Mouse (Mus musculus) hindbrain, embryonic 11.5 days (tissue): Measurements from ENCODE around the gene Pabpc1l. TPM values are rescaled to one million over a fixed set of nuclear protein-coding genes. Genes with fewer than 3 reads are reported as not detected.
"Not testable (repeated sequence)": the region's sequence is repeated elsewhere in the genome, so short reads cannot be mapped to it uniquely, and the experiment has no call there.

Experiments used
- ATAC-seq: fragments of 200-750 bp; cut with Nextera tagmentation; 2 replicates; pipeline ENCODE4 v1.8.0; 2017; ENCODE audit warnings: mild to moderate bottlenecking, moderate TSS enrichment, moderate library complexity; ENCODE audit not compliant: low FRiP score
- DNase-seq: peaks from one replicate; pipeline ENCODE4 v3.0.0-alpha.2; 2015; ENCODE audit warnings: low spot score
- H3K27ac ChIP-seq: fragments of 300-500 bp; sonication (generic); 2 replicates; pipeline ENCODE4 v1.5.1; 2014; ENCODE audit warnings: mild to moderate bottlenecking, low read depth, low read length
- H3K27me3 ChIP-seq: fragments of 300-500 bp; sonication (generic); 2 replicates; pipeline ENCODE4 v1.6.1; 2014; ENCODE audit warnings: mild to moderate bottlenecking, low read length, moderate library complexity, mixed read lengths; ENCODE audit not compliant: control insufficient read depth, insufficient read depth
- H3K36me3 ChIP-seq: fragments of 300-500 bp; sonication (generic); 2 replicates; pipeline ENCODE4 v1.6.1; 2014; ENCODE audit warnings: mild to moderate bottlenecking, low read length, moderate library complexity, mixed read lengths; ENCODE audit not compliant: control insufficient read depth, insufficient read depth
- H3K4me1 ChIP-seq: fragments of 300-500 bp; sonication (generic); replicated peaks from 2 replicates; pipeline ENCODE4 v1.6.1; 2014; ENCODE audit warnings: low read length, mixed read lengths; ENCODE audit not compliant: control insufficient read depth, insufficient read depth
- H3K4me2 ChIP-seq: fragments of 300-500 bp; sonication (generic); replicated peaks from 2 replicates; pipeline ENCODE4 v1.6.1; 2014; ENCODE audit warnings: mild to moderate bottlenecking, low read depth, low read length
- H3K4me3 ChIP-seq: fragments of 300-500 bp; sonication (generic); 2 replicates; pipeline ENCODE4 v1.5.1; 2014; ENCODE audit warnings: low read depth, low read length
- H3K9ac ChIP-seq: fragments of 300-500 bp; sonication (generic); 2 replicates; pipeline ENCODE4 v1.6.1; 2014; ENCODE audit warnings: low read depth, low read length
- H3K9me3 ChIP-seq: fragments of 300-500 bp; sonication (generic); 2 replicates; pipeline ENCODE4 v1.6.1; 2016; ENCODE audit warnings: low read length; ENCODE audit not compliant: control insufficient read depth
- WGBS: fragments of 180-500 bp; shearing (Covaris S2); extraction: QIAGEN DNeasy Blood & Tissue Kit; methylation state at CpG from one replicate; pipeline ENCODE4 v1.1.7; 2014; 5-methylcytosine and 5-hydroxymethylcytosine counted together
- polyA plus RNA-seq: library from polyadenylated mRNA; unstranded; fragments of >200 nt; fragmentation: Nextera tagmentation; extraction: Ambion mirVana; gene quantifications from 2 replicates; pipeline ENCODE4 v1.2.1, GENCODE M21; 2014

Pabpc1l gene
- polyA plus RNA-seq, 1 experiment from 2014 or later = 0.62 TPM

- ATAC-seq (peak; percentile 60; the same call in 1 of the 2 replicates), DNase-seq (peak; percentile 35)
- Histone ChIP-seq H3K4me2 (peak overlapping the region; percentile 22), H3K4me1 (no peaks in the 10 kb centered on the region), H3K27ac (no peak overlapping the region), H3K4me3 (0 out of 2 replicates have a peak overlapping the region, but pooled peaks have one; percentile 0), H3K36me3 (no peaks in the 10 kb centered on the region), H3K27me3 (no peaks in the 10 kb centered on the region), H3K9ac (no peak overlapping the region), H3K9me3 (no peaks in the 10 kb centered on the region)
- 7% methylated on average over 11 of the region's 16 CpGs for WGBS
Measured at GRCm38 (mm10) chr2:164047197-164047690, 22.0 kb downstream of the Pabpc1l start.

GRCm38 (mm10) chr2:164053767-164054166 is 28.5 kb downstream of the Pabpc1l start:
- Histone ChIP-seq H3K9me3 (no peaks in the 10 kb centered on the region), H3K4me2 (no peak overlapping the region), H3K27me3 (no peaks in the 10 kb centered on the region), H3K9ac (no peak overlapping the region), H3K27ac (no peak overlapping the region), H3K4me3 (no peak overlapping the region), H3K4me1 (no peaks in the 10 kb centered on the region), H3K36me3 (peaks cover 1% of the 10 kb centered on the region)
- ATAC-seq (no peak), DNase-seq (no peak)
- 92% methylated on average over 8 of the region's 8 CpGs for WGBS

DNA sequence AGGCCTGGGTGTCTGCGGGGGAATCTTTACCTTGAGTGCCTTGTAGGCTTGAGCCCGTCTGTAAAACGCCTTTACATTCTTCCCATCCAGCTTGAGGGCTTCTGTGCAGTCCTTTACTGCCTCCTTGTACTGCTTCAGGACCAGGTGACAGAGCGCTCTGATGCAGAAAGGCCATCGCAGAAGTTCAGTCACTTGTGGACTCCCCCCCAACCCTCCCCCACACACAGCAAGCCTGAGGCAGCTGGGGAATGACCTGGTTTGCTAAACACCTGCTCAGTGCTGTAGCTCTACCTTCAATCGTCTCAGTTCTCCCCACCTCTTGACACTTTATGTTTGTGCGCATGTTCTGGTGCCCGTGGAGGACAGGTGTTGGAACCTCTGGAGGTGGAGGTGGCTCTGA is 29.4 kb downstream of the Pabpc1l start:
- Histone ChIP-seq H3K27ac (no peak overlapping the region), H3K4me1 (no peaks in the 10 kb centered on the region), H3K9ac (no peak overlapping the region), H3K9me3 (no peaks in the 10 kb centered on the region), H3K27me3 (no peaks in the 10 kb centered on the region), H3K4me3 (no peak overlapping the region), H3K4me2 (no peak overlapping the region), H3K36me3 (peaks cover 6% of the 10 kb centered on the region)
- 94% methylated on average over 8 of the region's 8 CpGs for WGBS
- no peak for DNase-seq
- no peak for ATAC-seq

DNA sequence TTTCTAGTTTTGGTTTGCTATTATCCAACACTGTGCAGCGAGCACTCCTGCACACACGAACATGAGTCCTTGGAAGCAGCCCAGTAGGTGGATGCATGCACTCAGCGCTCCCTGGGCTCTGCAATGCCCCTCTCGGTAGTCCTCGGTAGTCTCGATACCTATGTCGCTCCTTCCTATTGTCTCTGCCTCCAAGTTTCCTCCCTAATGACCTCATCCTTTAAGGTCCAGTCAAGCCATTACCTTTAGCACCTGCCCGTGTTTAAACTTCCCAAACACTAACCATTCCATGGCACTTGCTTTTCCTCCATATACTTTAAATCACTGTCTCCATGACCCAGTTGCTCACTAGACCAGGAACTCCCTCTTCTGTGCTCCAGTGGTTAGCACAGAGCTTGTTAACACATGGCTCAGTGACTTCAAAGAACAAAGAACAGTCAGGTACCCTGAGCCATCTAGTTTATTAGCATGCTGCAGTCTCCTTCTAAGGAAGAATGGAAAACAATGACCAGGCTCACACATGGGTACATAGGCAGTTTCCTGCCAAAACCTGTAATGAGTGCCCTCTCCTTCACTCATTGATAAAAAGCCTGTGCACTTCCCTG is 34.5 kb downstream of the Pabpc1l start:
- H3K9me3 ChIP-seq = no peaks in the 10 kb centered on the region
- H3K27me3 ChIP-seq = no peaks in the 10 kb centered on the region
- ATAC-seq = no peak
- no peaks in the 10 kb centered on the region for H3K4me1 ChIP-seq
- no peak overlapping the region for H3K4me2 ChIP-seq
- no peak for DNase-seq
- peaks cover 11% of the 10 kb centered on the region for H3K36me3 ChIP-seq
- H3K27ac ChIP-seq = no peak overlapping the region
- 95% methylated on average over 8 of the region's 8 CpGs for WGBS
- no peak overlapping the region for H3K9ac ChIP-seq
- H3K4me3 ChIP-seq = no peak overlapping the region

DNA sequence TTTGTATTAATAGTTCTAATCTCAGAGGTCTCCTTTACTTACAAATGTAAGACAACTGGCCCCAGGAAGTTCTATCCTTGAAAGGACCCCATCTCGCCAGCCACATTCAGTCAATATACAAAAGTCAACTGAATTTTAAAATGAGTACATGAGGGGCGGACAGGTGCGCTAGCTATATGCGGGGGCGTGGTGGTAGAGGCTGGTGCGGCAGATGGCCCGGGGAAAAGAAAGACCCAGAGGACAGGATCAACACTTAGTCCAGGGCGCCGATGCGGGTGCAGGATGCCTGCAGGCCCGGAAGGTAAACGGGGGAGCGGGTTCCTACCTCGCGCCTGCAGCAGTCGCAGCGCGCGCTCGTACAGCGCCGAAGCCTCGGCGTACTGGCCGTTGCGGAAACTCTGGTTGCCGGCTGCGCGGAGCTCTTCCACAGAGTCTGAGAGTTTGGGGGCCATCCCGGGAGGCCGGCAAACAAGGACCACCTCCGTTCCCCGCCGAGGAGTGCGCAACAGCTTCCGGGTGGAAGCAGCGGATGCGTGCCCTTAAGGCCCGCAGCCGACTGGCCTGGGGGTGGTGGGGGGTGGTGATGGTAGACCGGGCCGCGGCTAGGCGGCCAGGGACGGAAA is 45.0 kb downstream of the Pabpc1l start, which contains the start of gene Stk4:
TSS of gene Stk4 (plus strand) at position 181 of the 623 bp plus-strand sequence.
- under 1% methylated on average over 23 of the region's 45 CpGs for WGBS
- H3K36me3 ChIP-seq = no peaks in the 10 kb centered on the region
- H3K9ac ChIP-seq = peak within 1 kb of the TSS; percentile 73
- H3K27ac ChIP-seq = peak within 1 kb of the TSS; percentile 59
- H3K4me2 ChIP-seq = peak within 1 kb of the TSS; percentile 84
- H3K27me3 ChIP-seq = no peaks in the 10 kb centered on the region
- ATAC-seq = peak; percentile 56
- no peak for DNase-seq
- H3K4me1 ChIP-seq = peaks cover 3% of the 10 kb centered on the region; the same call in 1 of the 2 replicates
- H3K9me3 ChIP-seq = no peaks in the 10 kb centered on the region
- peak within 1 kb of the TSS; percentile 86 for H3K4me3 ChIP-seq

GRCm38 (mm10) chr2:164070765-164071436 is 45.7 kb downstream of the Pabpc1l start, which contains the start of gene Tomm34:
Tomm34 (minus strand) TSS chr2:164071169.
- ATAC-seq (peak; percentile 96), DNase-seq (peak; percentile 98)
- Histone ChIP-seq H3K27me3 (no peaks in the 10 kb centered on the region), H3K4me2 (peak within 1 kb of the TSS; percentile 84), H3K9ac (peak within 1 kb of the TSS; percentile 73), H3K36me3 (no peaks in the 10 kb centered on the region), H3K9me3 (no peaks in the 10 kb centered on the region), H3K27ac (peak within 1 kb of the TSS; percentile 59), H3K4me3 (peak within 1 kb of the TSS; percentile 86), H3K4me1 (peaks cover 3% of the 10 kb centered on the region; the same call in 1 of the 2 replicates)
- 3% methylated on average over 29 of the region's 55 CpGs for WGBS

DNA sequence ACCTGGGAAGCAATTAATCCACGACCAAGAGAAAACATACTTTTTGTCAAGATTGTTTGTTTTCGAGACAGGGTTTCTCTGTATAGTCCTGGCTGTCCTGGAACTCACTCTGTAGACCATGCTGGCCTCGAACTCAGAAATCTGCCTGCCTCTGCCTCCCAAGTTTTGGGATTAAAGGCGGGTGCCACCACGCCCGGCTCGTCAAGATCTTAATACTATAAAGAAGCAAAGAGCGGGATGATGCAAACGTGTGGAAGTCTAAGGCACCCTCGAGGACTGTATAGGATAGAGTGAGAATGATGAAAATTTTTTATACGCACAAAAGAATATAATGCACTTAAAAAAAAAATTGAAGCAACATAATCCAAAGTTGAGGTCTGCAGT is 46.2 kb downstream of the Pabpc1l start:
- peak; percentile 3; the same call in 1 of the 2 replicates for ATAC-seq
- H3K36me3 ChIP-seq, H3K9ac ChIP-seq, H3K9me3 ChIP-seq, H3K27me3 ChIP-seq, H3K27ac ChIP-seq, H3K4me1 ChIP-seq, DNase-seq: not testable (repeated sequence)
- WGBS = 79% methylated on average over 11 of the region's 11 CpGs
- H3K4me3 ChIP-seq = peak overlapping the region; percentile 86
- peak overlapping the region; percentile 84 for H3K4me2 ChIP-seq

GRCm38 (mm10) chr2:164072109-164072508 is 46.9 kb downstream of the Pabpc1l start:
- H3K27ac ChIP-seq = no peak overlapping the region
- no peaks in the 10 kb centered on the region for H3K27me3 ChIP-seq
- no peaks in the 10 kb centered on the region for H3K36me3 ChIP-seq
- H3K4me3 ChIP-seq = no peak overlapping the region
- 83% methylated on average over 2 of the region's 2 CpGs for WGBS
- no peak overlapping the region for H3K9ac ChIP-seq
- H3K9me3 ChIP-seq = no peaks in the 10 kb centered on the region
- ATAC-seq (no peak), DNase-seq (no peak)
- no peak overlapping the region for H3K4me2 ChIP-seq
- peaks cover 3% of the 10 kb centered on the region; the same call in 1 of the 2 replicates for H3K4me1 ChIP-seq
